Mouse (Mus musculus) MEL (cell line): ENCODE results near the gene Mbd6.

Source experiments
- BHLHE40 ChIP-seq: IDR thresholded peaks from 2 replicates; pipeline ENCODE4 v1.6.1; 2012; ENCODE audit warnings: low read depth, mild to moderate bottlenecking, inconsistent platforms, low read length, improper control_type of control experiment, borderline replicate concordance
- CTCF ChIP-seq, 3 experiments: IDR thresholded peaks in 2 of 3; conservative IDR thresholded peaks in 1 of 3; 2 replicates each; pipeline ENCODE4 v1.5.1; 2011 to 2012; ENCODE audit warnings: low read length in 3 of 3, low read depth in 2 of 3, mild to moderate bottlenecking in 2 of 3, improper control_type of control experiment in 1 of 3, inconsistent platforms in 1 of 3, mixed read lengths in 1 of 3, moderate library complexity in 1 of 3; ENCODE audit not compliant: control insufficient read depth in 1 of 3, insufficient read depth in 1 of 3, poor library complexity in 1 of 3, severe bottlenecking in 1 of 3
- ELF1 ChIP-seq: IDR thresholded peaks from 2 replicates; pipeline ENCODE4 v1.6.1; 2014; ENCODE audit warnings: low read depth, mild to moderate bottlenecking, inconsistent platforms, low read length, improper control_type of control experiment, moderate library complexity
- HCFC1 ChIP-seq: IDR thresholded peaks from 2 replicates; pipeline ENCODE4 v1.6.1; 2012; ENCODE audit warnings: low read depth, mild to moderate bottlenecking, inconsistent platforms, low read length, improper control_type of control experiment, moderate library complexity
- MAX ChIP-seq: IDR thresholded peaks from 2 replicates; pipeline ENCODE4 v1.6.1; 2011; ENCODE audit warnings: low read length, improper control_type of control experiment
- POLR2A ChIP-seq, 2 experiments: IDR thresholded peaks; 2 replicates each; pipeline ENCODE4 v1.6.1; 2011 to 2012; ENCODE audit warnings: low read length in 2 of 2, mild to moderate bottlenecking in 2 of 2, control low read depth in 1 of 2, improper control_type of control experiment in 1 of 2, low read depth in 1 of 2, moderate library complexity in 1 of 2; ENCODE audit not compliant: control insufficient read depth in 1 of 2, insufficient read depth in 1 of 2, poor library complexity in 1 of 2
- SMC3 ChIP-seq: IDR thresholded peaks from 2 replicates; pipeline ENCODE4 v1.6.1; 2011; ENCODE audit warnings: low read depth, low read length, improper control_type of control experiment
- TBP ChIP-seq: IDR thresholded peaks from 2 replicates; pipeline ENCODE4 v1.8.0; 2011; ENCODE audit warnings: low read depth, low read length, improper control_type of control experiment

DNA sequence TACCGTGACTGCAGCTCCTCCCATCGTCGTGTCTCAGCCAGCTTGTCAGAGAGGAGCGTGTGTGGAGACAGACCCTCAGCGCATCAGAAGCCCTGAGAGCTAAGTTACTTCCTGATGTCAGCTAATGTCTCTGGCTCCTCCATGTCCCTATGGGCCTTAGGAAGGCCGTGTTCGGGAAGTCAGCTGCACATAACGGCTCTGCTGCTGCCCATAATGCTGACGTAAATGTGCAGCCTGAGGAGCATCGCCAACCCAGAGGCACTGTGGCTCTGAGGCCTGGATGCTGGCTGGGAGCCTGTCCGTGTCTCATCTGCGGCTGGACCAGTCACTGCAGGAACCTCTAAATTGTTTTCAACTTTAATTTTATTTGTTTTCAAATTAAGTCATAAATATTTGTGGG, 19.8 kb downstream of the Mbd6 start:
- TF ChIP-seq HCFC1 (no peak), CTCF (IDR thresholded peaks at IDR 0.05 in 2 of 3, conservative IDR thresholded peaks at IDR 0.05 in 1 of 3; ENCODE audit: control insufficient read depth in 1 of 3, insufficient read depth in 1 of 3, low read depth in 2 of 3, low read length in 3 of 3, poor library complexity in 1 of 3, severe bottlenecking in 1 of 3) (no peak), TBP (no peak), POLR2A (IDR thresholded peaks at IDR 0.05; ENCODE audit: control insufficient read depth in 1 of 2, insufficient read depth in 1 of 2, low read depth in 1 of 2, low read length in 2 of 2, poor library complexity in 1 of 2) (no peak), SMC3 (no peak), MAX (no peak), BHLHE40 (no peak), ELF1 (no peak)
